Mouse (Mus musculus): Measurements from ENCODE around the gene Cct7. TPM values are rescaled to one million over a fixed set of nuclear protein-coding genes. Genes with fewer than 3 reads are reported as not detected.

The Cct7 gene
- polyA plus RNA-seq (2014; fragmentation: Nextera tagmentation; extraction: Ambion mirVana) = 666 and 672 TPM in 2 replicates

DNA sequence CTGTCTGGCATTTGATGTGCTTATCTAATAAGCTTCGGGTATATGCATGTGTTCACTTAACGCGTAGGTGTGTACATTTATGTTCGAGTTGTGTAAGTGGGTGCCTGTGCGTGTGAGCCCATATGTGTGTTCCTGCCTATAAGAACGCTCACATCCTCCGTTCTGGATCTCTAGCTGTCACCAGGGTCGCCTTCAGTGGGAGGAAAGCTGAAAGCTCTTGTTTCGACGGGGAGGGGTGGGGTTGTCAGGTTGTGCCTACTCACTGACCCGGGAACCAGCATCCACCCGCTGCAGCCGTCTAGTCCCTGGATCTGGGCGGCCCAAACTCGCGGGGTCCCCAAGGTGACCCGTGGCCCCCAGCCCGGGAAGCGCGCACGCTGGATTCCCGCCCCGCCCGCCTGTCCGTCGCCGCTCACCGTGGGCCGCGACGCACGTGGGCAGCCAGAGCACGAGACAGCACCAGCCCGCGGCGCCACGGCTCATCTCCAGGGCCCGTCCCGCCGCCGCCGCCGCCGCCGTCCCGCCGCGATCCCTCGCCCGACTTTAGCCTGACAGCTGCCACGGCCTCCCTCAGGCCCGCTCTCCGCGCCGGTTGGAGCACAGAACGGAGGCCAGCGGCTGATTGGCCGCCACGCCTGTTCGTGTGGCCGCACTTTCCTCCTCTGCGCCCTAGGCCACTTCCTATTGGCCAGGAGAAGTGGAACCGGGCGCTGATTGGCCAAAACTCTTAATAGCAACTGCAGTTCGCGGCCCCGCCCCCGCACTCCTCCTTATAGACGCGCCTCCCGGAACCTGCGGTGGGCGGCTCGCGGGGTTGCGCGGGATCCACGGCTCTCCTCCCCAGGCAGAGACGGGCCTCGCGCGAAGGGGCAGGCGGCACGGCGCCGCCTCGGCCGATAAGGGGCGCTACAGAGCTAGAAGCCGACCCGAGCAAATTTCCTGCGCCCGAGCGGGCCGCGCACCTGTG lies at the start of gene Cct7:
TSS of gene Cct7 (plus strand) at position 818 of the 967 bp plus-strand sequence.
- H3K9ac ChIP-seq (ENCODE audit: low read length) = peak within 1 kb of the TSS; percentile 90
- peak within 1 kb of the TSS; percentile 81 for H3K27ac ChIP-seq (ENCODE audit: low read depth, low read length)
- DNase-seq (ENCODE audit: low spot score, missing footprints) = peak; percentile 99
- H3K4me3 ChIP-seq (ENCODE audit: low read depth, low read length) = peak within 1 kb of the TSS; percentile 44
- H3K4me1 ChIP-seq (ENCODE audit: control insufficient read depth, insufficient read depth, low read length) = peaks cover 21% of the 10 kb centered on the region
- peaks cover 4% of the 10 kb centered on the region; the same call in 1 of the 2 replicates for H3K36me3 ChIP-seq (ENCODE audit: control insufficient read depth, insufficient read depth, low read length)
- 2% methylated on average over 88 of the region's 96 CpGs for WGBS
- ATAC-seq (ENCODE audit: low FRiP score) = peak; percentile 95
- peak within 1 kb of the TSS; percentile 96 for H3K4me2 ChIP-seq
- no peaks in the 10 kb centered on the region for H3K9me3 ChIP-seq (ENCODE audit: control insufficient read depth, low read length)
- H3K27me3 ChIP-seq (ENCODE audit: control insufficient read depth, insufficient read depth, low read length) = no peaks in the 10 kb centered on the region

DNA sequence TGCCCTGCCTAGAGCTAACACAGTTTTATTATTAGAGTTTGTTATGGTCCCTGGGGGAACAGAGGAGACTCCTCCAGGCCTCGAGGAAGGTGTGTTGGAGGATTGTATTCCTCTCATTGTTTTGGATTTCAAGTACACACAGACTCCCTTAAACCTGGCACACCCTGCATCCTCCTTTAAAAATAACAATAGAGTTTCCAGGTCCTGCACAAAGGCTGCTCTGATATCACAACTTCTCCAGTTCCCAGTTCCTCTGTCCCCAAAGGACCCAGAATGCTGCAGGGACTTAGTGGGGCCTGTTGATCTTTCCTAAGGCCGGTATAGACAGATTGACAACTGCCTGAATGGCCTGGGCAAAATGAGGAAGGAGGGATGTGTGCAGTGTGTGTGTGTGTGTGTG lies 48.7 kb upstream of the Cct7 start:
- H3K4me2 ChIP-seq = no peak overlapping the region
- no peak for ATAC-seq (ENCODE audit: low FRiP score)
- no peak overlapping the region for H3K27ac ChIP-seq (ENCODE audit: low read depth, low read length)

GRCm38 (mm10) chr6:85403039-85403438 lies 48.3 kb upstream of the Cct7 start:
- ATAC-seq (ENCODE audit: low FRiP score) (no peak), DNase-seq (ENCODE audit: low spot score, missing footprints) (peak; percentile 79)
- WGBS = 82% methylated on average over 10 of the region's 10 CpGs
- no peak overlapping the region for H3K9ac ChIP-seq (ENCODE audit: low read length)
- H3K36me3 ChIP-seq (ENCODE audit: control insufficient read depth, insufficient read depth, low read length) = no peaks in the 10 kb centered on the region
- no peaks in the 10 kb centered on the region for H3K4me1 ChIP-seq (ENCODE audit: control insufficient read depth, insufficient read depth, low read length)
- no peak overlapping the region for H3K4me2 ChIP-seq
- no peak overlapping the region for H3K4me3 ChIP-seq (ENCODE audit: low read depth, low read length)
- H3K27ac ChIP-seq (ENCODE audit: low read depth, low read length) = no peak overlapping the region
- peaks cover 3% of the 10 kb centered on the region for H3K27me3 ChIP-seq (ENCODE audit: control insufficient read depth, insufficient read depth, low read length)
- H3K9me3 ChIP-seq (ENCODE audit: control insufficient read depth, low read length) = no peaks in the 10 kb centered on the region

More for the DNA sequence above, 48.7 kb upstream of the Cct7 start:
- no peaks in the 10 kb centered on the region for H3K4me1 ChIP-seq (ENCODE audit: control insufficient read depth, insufficient read depth, low read length)
- no peak overlapping the region for H3K4me3 ChIP-seq (ENCODE audit: low read depth, low read length)
- H3K9ac ChIP-seq (ENCODE audit: low read length) = no peak overlapping the region
- peak; percentile 71 for DNase-seq (ENCODE audit: low spot score, missing footprints)
- H3K27me3 ChIP-seq (ENCODE audit: control insufficient read depth, insufficient read depth, low read length) = peaks cover 3% of the 10 kb centered on the region
- H3K9me3 ChIP-seq (ENCODE audit: control insufficient read depth, low read length) = no peaks in the 10 kb centered on the region
- 67% methylated on average over 2 of the region's 2 CpGs for WGBS
- no peaks in the 10 kb centered on the region for H3K36me3 ChIP-seq (ENCODE audit: control insufficient read depth, insufficient read depth, low read length)

DNA sequence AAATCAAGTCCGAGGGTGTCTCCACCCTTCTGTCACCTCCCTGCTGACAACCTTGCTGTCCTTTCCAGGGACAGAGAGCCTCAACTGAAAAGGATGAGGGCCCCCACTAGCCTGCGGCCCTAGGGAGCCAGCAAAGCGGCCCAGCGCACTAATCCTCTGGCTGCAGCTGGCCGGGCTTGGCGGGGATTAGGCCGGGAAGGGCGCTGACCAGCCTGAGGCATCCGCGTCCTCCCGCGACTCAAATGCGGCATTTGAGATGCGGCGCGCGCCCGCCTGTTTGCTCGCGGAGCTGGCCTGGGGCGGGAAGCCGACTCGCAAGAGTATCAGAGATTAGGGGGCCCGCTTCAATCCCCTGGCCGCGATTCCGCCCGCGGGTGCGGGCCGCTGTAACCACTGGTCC lies 42.3 kb upstream of the Cct7 start:
- H3K36me3 ChIP-seq (ENCODE audit: control insufficient read depth, insufficient read depth, low read length) = no peaks in the 10 kb centered on the region
- peak overlapping the region; percentile 47 for H3K9ac ChIP-seq (ENCODE audit: low read length)
- under 1% methylated on average over 31 of the region's 31 CpGs for WGBS
- peak; percentile 79 for ATAC-seq (ENCODE audit: low FRiP score)
- no peaks in the 10 kb centered on the region for H3K9me3 ChIP-seq (ENCODE audit: control insufficient read depth, low read length)
- peak overlapping the region; percentile 14 for H3K4me3 ChIP-seq (ENCODE audit: low read depth, low read length)
- peak overlapping the region; percentile 49 for H3K4me2 ChIP-seq
- H3K27ac ChIP-seq (ENCODE audit: low read depth, low read length) = no peak overlapping the region
- H3K4me1 ChIP-seq (ENCODE audit: control insufficient read depth, insufficient read depth, low read length) = peaks cover 15% of the 10 kb centered on the region; the same call in 1 of the 2 replicates
- peak; percentile 94 for DNase-seq (ENCODE audit: low spot score, missing footprints)
- H3K27me3 ChIP-seq (ENCODE audit: control insufficient read depth, insufficient read depth, low read length) = peaks cover 22% of the 10 kb centered on the region

DNA sequence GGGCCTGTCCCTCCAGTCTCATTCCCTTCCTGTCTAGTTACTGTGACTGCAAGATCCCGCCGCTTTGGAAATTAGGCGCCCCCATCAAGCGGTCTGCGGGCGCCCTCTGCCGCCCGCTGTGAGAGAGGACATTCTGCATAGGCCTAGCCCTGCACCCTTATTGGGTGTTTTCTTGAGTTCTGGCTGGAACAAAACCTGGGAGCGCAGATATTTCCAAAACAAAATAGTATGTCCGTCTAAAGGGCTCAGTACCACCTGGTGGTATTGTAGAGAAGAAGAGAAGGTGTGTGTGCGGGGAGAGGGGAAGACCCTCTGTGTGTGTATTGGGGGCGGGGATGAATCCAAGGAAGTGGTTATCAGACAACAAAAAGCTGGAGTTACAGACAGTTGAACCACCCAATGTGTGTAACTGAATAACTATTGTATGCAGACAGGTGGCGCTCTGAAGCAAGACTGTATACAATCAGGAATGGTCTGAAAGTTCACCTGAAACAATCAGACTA lies 40.5 kb upstream of the Cct7 start:
- WGBS = 10% methylated on average over 13 of the region's 13 CpGs
- no peak overlapping the region for H3K4me3 ChIP-seq (ENCODE audit: low read depth, low read length)
- H3K27ac ChIP-seq (ENCODE audit: low read depth, low read length) = no peak overlapping the region
- H3K36me3 ChIP-seq (ENCODE audit: control insufficient read depth, insufficient read depth, low read length) = no peaks in the 10 kb centered on the region
- ATAC-seq (ENCODE audit: low FRiP score) (peak; percentile 73; the same call in 1 of the 2 replicates), DNase-seq (ENCODE audit: low spot score, missing footprints) (peak; percentile 98)
- peaks cover 15% of the 10 kb centered on the region; the same call in 1 of the 2 replicates for H3K4me1 ChIP-seq (ENCODE audit: control insufficient read depth, insufficient read depth, low read length)
- H3K27me3 ChIP-seq (ENCODE audit: control insufficient read depth, insufficient read depth, low read length) = peaks cover 22% of the 10 kb centered on the region
- H3K9ac ChIP-seq (ENCODE audit: low read length) = no peak overlapping the region
- H3K4me2 ChIP-seq = no peak overlapping the region
- no peaks in the 10 kb centered on the region for H3K9me3 ChIP-seq (ENCODE audit: control insufficient read depth, low read length)

GRCm38 (mm10) chr6:85415829-85416228 lies 35.5 kb upstream of the Cct7 start:
- H3K4me2 ChIP-seq = no peak overlapping the region
- 53% methylated on average over 3 of the region's 3 CpGs for WGBS

GRCm38 (mm10) chr6:85419150-85419549 lies 32.2 kb upstream of the Cct7 start:
- peaks cover 6% of the 10 kb centered on the region; the same call in 1 of the 2 replicates for H3K27me3 ChIP-seq (ENCODE audit: control insufficient read depth, insufficient read depth, low read length)
- H3K27ac ChIP-seq (ENCODE audit: low read depth, low read length) = no peak overlapping the region

More at GRCm38 (mm10) chr6:85415829-85416228, 35.5 kb upstream of the Cct7 start:
- ATAC-seq (ENCODE audit: low FRiP score) (no peak), DNase-seq (ENCODE audit: low spot score, missing footprints) (no peak)
- H3K36me3 ChIP-seq (ENCODE audit: control insufficient read depth, insufficient read depth, low read length) = no peaks in the 10 kb centered on the region
- H3K27ac ChIP-seq (ENCODE audit: low read depth, low read length) = no peak overlapping the region
- H3K9me3 ChIP-seq (ENCODE audit: control insufficient read depth, low read length) = no peaks in the 10 kb centered on the region
- no peaks in the 10 kb centered on the region for H3K4me1 ChIP-seq (ENCODE audit: control insufficient read depth, insufficient read depth, low read length)
- H3K27me3 ChIP-seq (ENCODE audit: control insufficient read depth, insufficient read depth, low read length) = no peaks in the 10 kb centered on the region
- H3K4me3 ChIP-seq (ENCODE audit: low read depth, low read length) = no peak overlapping the region
- H3K9ac ChIP-seq (ENCODE audit: low read length) = no peak overlapping the region

GRCm38 (mm10) chr6:85423836-85424379 lies 27.4 kb upstream of the Cct7 start, which contains the start of gene Noto:
Noto (plus strand) TSS chr6:85423886.
- WGBS = 14% methylated on average over 28 of the region's 28 CpGs
- no peak for DNase-seq (ENCODE audit: low spot score, missing footprints)

More at GRCm38 (mm10) chr6:85419150-85419549, 32.2 kb upstream of the Cct7 start:
- H3K4me3 ChIP-seq (ENCODE audit: low read depth, low read length) = no peak overlapping the region
- H3K9me3 ChIP-seq (ENCODE audit: control insufficient read depth, low read length) = no peaks in the 10 kb centered on the region
- WGBS = 87% methylated on average over 2 of the region's 2 CpGs
- H3K9ac ChIP-seq (ENCODE audit: low read length) = no peak overlapping the region
- no peak for ATAC-seq (ENCODE audit: low FRiP score)
- no peaks in the 10 kb centered on the region for H3K36me3 ChIP-seq (ENCODE audit: control insufficient read depth, insufficient read depth, low read length)
- H3K4me1 ChIP-seq (ENCODE audit: control insufficient read depth, insufficient read depth, low read length) = peaks cover 2% of the 10 kb centered on the region; the same call in 1 of the 2 replicates
- no peak for DNase-seq (ENCODE audit: low spot score, missing footprints)
- H3K4me2 ChIP-seq = no peak overlapping the region

More at GRCm38 (mm10) chr6:85423836-85424379, 27.4 kb upstream of the Cct7 start, which contains the start of gene Noto:
- Histone ChIP-seq H3K36me3 (ENCODE audit: control insufficient read depth, insufficient read depth, low read length) (no peaks in the 10 kb centered on the region), H3K27ac (ENCODE audit: low read depth, low read length) (no peak within 1 kb of the TSS), H3K4me3 (ENCODE audit: low read depth, low read length) (no peak within 1 kb of the TSS), H3K9me3 (ENCODE audit: control insufficient read depth, low read length) (no peaks in the 10 kb centered on the region), H3K4me2 (peak within 1 kb of the TSS; percentile 18; the same call in 1 of the 2 replicates), H3K4me1 (ENCODE audit: control insufficient read depth, insufficient read depth, low read length) (peaks cover 2% of the 10 kb centered on the region; the same call in 1 of the 2 replicates), H3K27me3 (ENCODE audit: control insufficient read depth, insufficient read depth, low read length) (peaks cover 6% of the 10 kb centered on the region; the same call in 1 of the 2 replicates), H3K9ac (ENCODE audit: low read length) (no peak within 1 kb of the TSS)
- ATAC-seq (ENCODE audit: low FRiP score) = no peak

Measured in midbrain, embryonic 11.5 days (tissue).